Mouse (Mus musculus) erythroblast, embryonic 14.5 days (primary cell): ENCODE results near the gene Atp7b. TPM values are rescaled to one million over a fixed set of nuclear protein-coding genes. Genes with fewer than 3 reads are reported as not detected.

ENCODE experiments used
- H3K27me3 ChIP-seq: 2 replicates; pipeline ENCODE4 v1.6.1; 2012; ENCODE audit warnings: inconsistent platforms; ENCODE audit not compliant: control insufficient read depth
- H3K36me3 ChIP-seq: 2 replicates; pipeline ENCODE4 v1.6.1; 2012; ENCODE audit warnings: mild to moderate bottlenecking, inconsistent platforms; ENCODE audit not compliant: control insufficient read depth
- H3K4me1 ChIP-seq: 2 replicates; pipeline ENCODE4 v1.6.1; 2012; ENCODE audit warnings: inconsistent platforms; ENCODE audit not compliant: control insufficient read depth
- H3K4me3 ChIP-seq: replicated peaks from 2 replicates; pipeline ENCODE3; 2012; ENCODE audit warnings: moderate library complexity, mild to moderate bottlenecking, inconsistent platforms
- H3K9me3 ChIP-seq: 2 replicates; pipeline ENCODE4 v1.6.1; 2012; ENCODE audit warnings: low read length, inconsistent platforms, mixed read lengths; ENCODE audit not compliant: control insufficient read depth
- GATA1 ChIP-seq: IDR thresholded peaks from 2 replicates; pipeline ENCODE4 v1.6.1; 2012; ENCODE audit warnings: low read length, inconsistent platforms, mixed read lengths
- TAL1 ChIP-seq: IDR thresholded peaks from 3 replicates; pipeline ENCODE4 v1.6.1; 2012; ENCODE audit warnings: low read length, inconsistent platforms, mixed read lengths
- polyA plus RNA-seq: library from polyadenylated mRNA; stranded (reverse); fragments of >175 nt; gene quantifications from 2 replicates; pipeline ENCODE4 v1.2.3, GENCODE M21; 2012

The Atp7b gene
- polyA plus RNA-seq, 1 experiment: 0.38 TPM

DNA sequence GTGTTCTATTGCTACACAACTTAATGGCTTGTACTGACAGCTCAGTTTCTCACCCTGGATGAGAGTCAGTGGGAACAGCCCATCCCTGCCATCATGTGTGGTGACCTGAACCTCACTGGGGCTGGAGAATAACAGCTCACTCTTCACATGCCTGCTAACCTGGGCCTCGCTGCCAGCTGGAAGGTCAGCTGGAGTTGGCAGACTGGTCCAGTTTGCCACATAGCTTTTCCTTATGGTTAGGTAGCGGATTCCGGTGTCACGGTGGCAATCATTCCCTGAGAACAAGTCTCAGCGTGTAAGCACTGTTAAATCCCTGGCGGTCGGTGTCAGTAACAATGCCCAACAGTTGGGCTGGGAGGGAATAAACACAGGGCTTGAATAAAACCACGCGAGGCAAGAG, 24.0 kb downstream of the Atp7b start:
- no peak for TF ChIP-seq TAL1
- Histone ChIP-seq H3K4me1 (peaks cover 13% of the 10 kb centered on the region), H3K27me3 (no peaks in the 10 kb centered on the region), H3K4me3 (no peak overlapping the region), H3K9me3 (no peaks in the 10 kb centered on the region), H3K36me3 (peaks cover 58% of the 10 kb centered on the region)

DNA sequence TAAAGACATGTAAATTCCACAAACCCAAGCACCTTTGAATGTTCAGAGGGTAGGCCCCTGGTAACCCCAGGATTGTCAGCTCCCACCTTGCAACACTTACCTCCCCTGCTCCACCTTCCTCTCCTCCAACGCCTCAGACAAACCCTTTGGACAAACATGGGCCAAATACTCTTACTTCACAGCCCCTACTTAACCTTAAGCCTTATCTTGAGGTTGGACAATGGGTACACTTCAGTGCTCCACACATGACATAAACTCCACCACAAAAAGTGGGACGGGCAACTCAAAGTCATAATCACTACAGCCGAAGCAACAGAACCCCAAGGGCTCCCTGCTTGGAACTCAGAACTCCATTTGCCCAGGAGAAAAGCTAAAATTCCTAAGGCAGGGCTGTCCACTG, 29.1 kb downstream of the Atp7b start:
- Histone ChIP-seq H3K36me3 (peaks cover 60% of the 10 kb centered on the region), H3K9me3 (no peaks in the 10 kb centered on the region), H3K4me1 (no peaks in the 10 kb centered on the region), H3K27me3 (no peaks in the 10 kb centered on the region), H3K4me3 (no peak overlapping the region)
- no peak for TF ChIP-seq GATA1
- no peak for TF ChIP-seq TAL1

DNA sequence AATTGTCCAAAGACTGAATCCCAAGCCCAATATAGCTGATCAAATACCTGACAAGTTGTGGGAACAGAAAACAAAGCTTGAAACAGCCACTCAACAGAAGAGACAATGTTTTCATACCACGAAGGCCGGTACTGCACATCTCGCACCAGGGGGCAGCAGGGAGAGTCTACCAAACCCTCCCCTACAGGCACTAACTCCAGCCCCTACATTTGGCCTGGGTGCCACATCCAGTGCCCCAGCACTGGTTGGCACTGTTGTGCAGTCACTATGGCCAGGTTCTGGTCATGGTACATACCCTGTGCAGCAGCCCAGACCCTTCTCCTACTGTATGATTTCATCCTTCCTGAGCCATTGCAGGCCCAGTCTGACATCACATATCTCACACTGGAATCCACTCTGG, 31.1 kb downstream of the Atp7b start:
- Histone ChIP-seq H3K4me3 (no peak overlapping the region), H3K36me3 (peaks cover 68% of the 10 kb centered on the region), H3K27me3 (no peaks in the 10 kb centered on the region), H3K9me3 (no peaks in the 10 kb centered on the region), H3K4me1 (no peaks in the 10 kb centered on the region)
- no peak for TF ChIP-seq GATA1
- no peak for TF ChIP-seq TAL1

DNA sequence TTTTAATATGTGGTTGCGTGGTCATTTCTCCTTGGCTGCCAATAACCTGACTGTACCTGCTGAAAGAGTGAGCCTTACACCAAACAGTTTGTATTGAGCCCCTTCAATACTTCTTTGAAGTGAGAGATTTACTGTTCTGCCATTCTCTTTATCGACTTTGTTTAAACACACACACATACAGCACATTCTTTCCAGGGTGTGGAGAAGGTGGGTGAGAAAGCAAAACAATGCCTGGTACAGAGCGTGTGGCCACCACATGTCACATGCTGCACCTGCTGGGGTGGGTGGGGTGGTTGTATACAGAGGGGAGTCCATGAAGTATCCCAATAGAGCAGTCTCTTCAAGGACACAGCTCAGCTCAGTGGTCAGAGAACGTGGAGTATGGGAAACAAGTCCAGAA, 34.9 kb downstream of the Atp7b start:
- no peaks in the 10 kb centered on the region for H3K9me3 ChIP-seq
- TF ChIP-seq TAL1: no peak
- TF ChIP-seq GATA1: no peak
- no peaks in the 10 kb centered on the region for H3K4me1 ChIP-seq
- no peaks in the 10 kb centered on the region for H3K27me3 ChIP-seq
- H3K36me3 ChIP-seq: peaks cover 91% of the 10 kb centered on the region
- no peak overlapping the region for H3K4me3 ChIP-seq

DNA sequence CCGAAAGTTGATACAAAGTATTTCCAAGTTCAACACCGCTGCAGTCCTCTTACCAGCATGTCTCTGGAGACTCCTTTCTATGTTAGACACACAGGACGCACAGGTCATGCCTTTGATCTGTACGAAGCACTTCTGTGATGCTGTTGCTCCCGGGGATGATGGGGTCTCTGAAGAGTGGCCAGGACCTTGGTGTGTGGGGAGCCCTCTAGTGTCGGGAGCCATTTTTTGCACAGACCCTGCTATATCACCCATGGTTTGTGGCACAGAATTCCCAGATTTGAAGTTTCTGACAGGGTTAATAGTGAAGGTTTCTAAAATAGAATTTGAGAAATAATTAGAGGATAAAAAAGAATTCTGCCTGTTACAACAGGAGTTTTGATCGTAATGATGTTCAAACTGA, 37.9 kb downstream of the Atp7b start:
- Histone ChIP-seq H3K27me3 (no peaks in the 10 kb centered on the region), H3K4me1 (no peaks in the 10 kb centered on the region), H3K4me3 (no peak overlapping the region), H3K9me3 (no peaks in the 10 kb centered on the region), H3K36me3 (peaks cover 94% of the 10 kb centered on the region)
- TF ChIP-seq TAL1 (no peak), GATA1 (no peak)

DNA sequence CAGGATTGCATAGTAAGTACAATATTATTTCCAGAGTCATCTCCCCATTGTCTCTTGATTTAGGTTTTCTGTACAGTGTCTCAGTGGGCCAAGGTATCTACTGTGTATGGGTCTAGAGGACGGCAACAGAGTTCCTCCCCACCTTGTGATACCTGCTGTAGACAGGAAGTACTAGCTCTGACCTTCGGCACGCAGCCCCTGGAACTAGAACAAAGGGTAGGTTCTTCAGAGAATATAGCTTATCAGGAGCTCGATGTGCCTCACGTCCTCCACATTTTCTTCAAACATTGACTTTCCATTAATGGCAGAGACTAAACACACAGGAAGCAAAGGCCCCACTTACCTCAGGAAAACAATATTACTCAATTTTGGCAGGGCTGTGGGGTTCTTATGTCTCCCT, 40.6 kb downstream of the Atp7b start:
- H3K36me3 ChIP-seq: peaks cover 94% of the 10 kb centered on the region

DNA sequence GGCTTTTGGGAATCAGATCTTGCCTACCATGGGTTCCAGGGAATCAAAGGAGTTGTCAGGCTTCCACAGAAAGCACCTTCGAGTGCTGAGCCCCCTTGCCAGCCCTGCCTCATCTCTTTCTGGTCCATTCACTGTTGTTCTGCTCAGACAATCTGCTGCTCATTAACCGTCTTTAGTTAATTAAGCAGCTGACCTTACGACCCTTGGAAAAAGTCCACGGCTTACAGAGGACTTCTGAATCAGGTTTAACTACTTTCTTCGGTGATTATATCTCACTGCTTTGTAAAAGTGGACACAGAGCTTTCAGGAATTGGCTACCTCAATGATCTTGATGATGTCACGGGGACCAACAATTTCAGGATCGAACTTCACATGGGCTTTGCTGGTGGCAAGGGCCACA, 42.4 kb downstream of the Atp7b start:
- no peak for TF ChIP-seq TAL1
- TF ChIP-seq GATA1: no peak
- no peak overlapping the region for H3K4me3 ChIP-seq
- H3K4me1 ChIP-seq: no peaks in the 10 kb centered on the region
- no peaks in the 10 kb centered on the region for H3K27me3 ChIP-seq
- H3K9me3 ChIP-seq: no peaks in the 10 kb centered on the region
- peaks cover 96% of the 10 kb centered on the region for H3K36me3 ChIP-seq

More for the DNA sequence above, 40.6 kb downstream of the Atp7b start:
- Histone ChIP-seq H3K4me1 (no peaks in the 10 kb centered on the region), H3K27me3 (no peaks in the 10 kb centered on the region), H3K9me3 (no peaks in the 10 kb centered on the region), H3K4me3 (no peak overlapping the region)
- TF ChIP-seq TAL1: no peak
- no peak for TF ChIP-seq GATA1

DNA sequence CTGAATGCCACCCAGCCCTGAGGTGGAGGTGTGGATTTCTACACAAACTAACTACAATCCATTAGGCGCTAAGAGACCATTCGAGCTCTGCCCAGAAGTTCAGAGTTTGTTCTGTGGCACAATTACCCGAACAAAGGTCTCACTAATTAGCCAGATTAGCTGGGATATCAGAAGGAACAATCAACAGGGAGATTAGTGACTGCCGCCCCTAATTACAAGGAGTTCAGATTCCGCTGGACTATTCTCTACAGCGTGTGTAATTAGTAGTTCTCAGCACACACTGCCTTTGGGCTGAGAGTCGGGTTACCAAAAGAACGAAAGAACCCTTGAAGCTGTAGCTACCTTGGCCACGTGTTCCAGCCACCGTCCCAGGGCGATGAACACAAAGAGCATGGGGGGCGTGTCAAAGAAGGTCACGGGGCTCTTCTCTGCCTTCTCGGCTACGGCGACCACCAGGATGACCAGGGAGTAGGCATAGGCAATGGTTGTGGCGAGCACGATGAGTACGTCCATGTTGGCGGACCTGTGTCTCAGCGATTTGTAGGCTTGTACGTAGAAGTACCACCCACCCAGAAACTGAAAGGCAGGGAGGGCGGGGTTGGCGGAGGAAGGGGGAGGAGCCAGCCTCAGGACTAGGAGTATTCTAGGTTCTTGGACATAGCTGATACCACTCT, 46.9 kb downstream of the Atp7b start:
- no peaks in the 10 kb centered on the region for H3K9me3 ChIP-seq
- H3K36me3 ChIP-seq: peaks cover 97% of the 10 kb centered on the region
- no peaks in the 10 kb centered on the region for H3K27me3 ChIP-seq
- no peak overlapping the region for H3K4me3 ChIP-seq
- no peak for TF ChIP-seq GATA1
- TF ChIP-seq TAL1: no peak
- H3K4me1 ChIP-seq: no peaks in the 10 kb centered on the region

DNA sequence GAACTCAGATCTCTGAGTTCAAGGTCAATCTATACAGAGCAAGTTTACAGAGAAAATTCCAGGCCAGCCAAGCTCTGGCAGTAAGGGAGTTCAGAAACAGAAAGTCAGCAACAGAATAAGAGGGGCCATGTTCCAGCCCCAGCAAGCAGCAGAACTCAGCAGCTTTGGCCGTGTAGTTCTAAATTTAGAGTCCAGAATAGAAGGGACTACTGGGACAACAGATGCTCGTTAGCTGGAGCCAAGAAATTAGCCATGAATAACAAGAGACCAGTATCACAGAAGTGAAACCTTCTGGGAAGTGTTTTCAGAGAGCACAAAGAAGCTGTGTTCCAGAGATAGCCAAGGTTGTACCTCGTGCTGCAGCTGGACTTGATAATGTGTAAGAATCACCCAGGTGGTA, 50.7 kb downstream of the Atp7b start:
- Histone ChIP-seq H3K4me3 (no peak overlapping the region), H3K36me3 (peaks cover 94% of the 10 kb centered on the region), H3K4me1 (no peaks in the 10 kb centered on the region), H3K9me3 (no peaks in the 10 kb centered on the region), H3K27me3 (no peaks in the 10 kb centered on the region)
- TF ChIP-seq TAL1 (no peak), GATA1 (no peak)

DNA sequence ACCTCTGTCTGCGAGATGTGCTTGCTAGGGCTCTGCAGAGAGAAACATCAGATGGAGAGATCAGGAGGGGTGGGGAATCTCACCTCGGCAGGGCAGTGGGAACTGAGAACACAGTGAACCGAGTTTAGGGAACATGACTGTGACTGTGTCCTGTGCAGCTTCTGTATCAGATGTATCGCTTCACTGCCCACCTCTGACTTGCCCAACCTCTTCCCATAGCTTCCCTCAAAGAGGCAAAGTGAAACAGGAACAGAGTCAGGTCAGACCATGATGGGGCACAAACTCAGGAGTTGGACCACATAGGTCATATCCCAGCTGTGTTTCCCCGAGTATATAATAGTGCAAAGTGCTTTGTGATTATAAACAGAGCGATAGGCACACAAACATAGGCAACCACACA, 53.7 kb downstream of the Atp7b start:
- Histone ChIP-seq H3K4me1 (no peaks in the 10 kb centered on the region), H3K36me3 (peaks cover 93% of the 10 kb centered on the region), H3K27me3 (no peaks in the 10 kb centered on the region), H3K4me3 (no peak overlapping the region), H3K9me3 (no peaks in the 10 kb centered on the region)
- TF ChIP-seq GATA1: no peak
- no peak for TF ChIP-seq TAL1
